Mouse (Mus musculus) liver, adult 2 months (tissue): ENCODE measurements around the gene Txnrd1.

Source experiments
- CTCF ChIP-seq: fragments of 200-500 bp; IDR thresholded peaks from 2 replicates; pipeline ENCODE4 v1.5.1; 2011; ENCODE audit warnings: low read depth, low read length, control low read depth
- POLR2A ChIP-seq: fragments of 200-500 bp; IDR thresholded peaks from 2 replicates; pipeline ENCODE4 v1.6.1; 2011; ENCODE audit warnings: low read length, control low read depth; ENCODE audit not compliant: insufficient read depth; ENCODE audit errors: extremely low read depth

DNA sequence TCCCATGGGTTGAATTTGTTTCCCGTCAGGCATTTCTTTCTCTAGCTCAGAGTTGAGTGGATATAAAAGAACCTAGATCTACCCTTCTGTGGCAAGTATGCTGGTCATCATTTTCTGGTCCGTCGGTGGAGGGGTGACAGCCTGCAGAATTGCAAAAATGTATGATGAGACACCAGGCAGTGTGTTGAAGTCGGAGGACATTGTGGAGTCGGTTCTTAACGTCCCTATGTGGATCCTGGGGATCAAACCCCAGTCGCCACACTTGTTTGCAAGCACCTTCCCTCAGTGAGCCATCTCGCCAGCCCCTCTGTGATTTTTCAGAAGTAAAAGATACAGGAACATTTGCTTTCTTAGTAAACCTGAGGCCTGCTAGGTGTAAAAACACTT lies 27.2 kb downstream of the Txnrd1 start:
- no peak for TF ChIP-seq POLR2A
- TF ChIP-seq CTCF: no peak
